Mouse (Mus musculus) CH12.LX (cell line): ENCODE data around the gene Cap2. TPM values are rescaled to one million over a fixed set of nuclear protein-coding genes. Genes with fewer than 3 reads are reported as not detected.

Experiments used
- DNase-seq: peaks from one replicate; pipeline ENCODE4 v3.0.0-alpha.2; 2013; ENCODE audit errors: extremely low read depth
- H3K27ac ChIP-seq: 2 replicates; pipeline ENCODE4 v1.5.1; 2012; ENCODE audit warnings: low read depth, mild to moderate bottlenecking, control low read depth, moderate library complexity; ENCODE audit not compliant: insufficient read depth
- H3K27me3 ChIP-seq: replicated peaks from 2 replicates; pipeline ENCODE3; 2012; ENCODE audit warnings: inconsistent platforms
- H3K36me3 ChIP-seq, 2 experiments: replicated peaks in 1 of 2; 2 replicates each; pipeline versions ENCODE3 to v1.6.1; 2012; ENCODE audit warnings: inconsistent platforms in 1 of 2, low read length in 1 of 2, mild to moderate bottlenecking in 1 of 2, mixed read lengths in 1 of 2, moderate library complexity in 1 of 2; ENCODE audit not compliant: control insufficient read depth in 1 of 2, insufficient read depth in 1 of 2
- H3K4me1 ChIP-seq, 2 experiments: 2 replicates each; pipeline ENCODE4 v1.6.1; 2012; ENCODE audit warnings: inconsistent platforms in 1 of 2, moderate library complexity in 1 of 2; ENCODE audit not compliant: insufficient read depth in 2 of 2, control insufficient read depth in 1 of 2
- H3K4me2 ChIP-seq: 2 replicates; pipeline ENCODE4 v1.6.1; 2012; ENCODE audit warnings: low read depth, mild to moderate bottlenecking, control low read depth; ENCODE audit not compliant: poor library complexity, insufficient read depth, severe bottlenecking
- H3K4me3 ChIP-seq, 3 experiments: fragments of 150-350 bp in 1 of 3; sonication (generic) in 1 of 3; replicated peaks in 1 of 3; 2 replicates each; pipeline versions ENCODE3 to v1.5.1; 2011 to 2012; ENCODE audit warnings: low read depth in 2 of 3, low read length in 2 of 3, mild to moderate bottlenecking in 2 of 3, moderate library complexity in 2 of 3, control low read depth in 1 of 3, improper control_type of control experiment in 1 of 3, inconsistent platforms in 1 of 3, mixed read lengths in 1 of 3; ENCODE audit not compliant: poor library complexity in 1 of 3
- H3K79me2 ChIP-seq: replicated peaks from 2 replicates; pipeline ENCODE4 v1.6.1; 2012; ENCODE audit warnings: mild to moderate bottlenecking, moderate library complexity; ENCODE audit not compliant: control insufficient read depth, poor library complexity, insufficient read depth, severe bottlenecking; ENCODE audit errors: extremely low read depth
- H3K9ac ChIP-seq: 2 replicates; pipeline ENCODE4 v1.6.1; 2012; ENCODE audit warnings: low read depth, mild to moderate bottlenecking, control low read depth, moderate library complexity; ENCODE audit not compliant: insufficient read depth
- H3K9me3 ChIP-seq: replicated peaks from 2 replicates; pipeline ENCODE3; 2012; ENCODE audit warnings: low read length, inconsistent platforms, mixed read lengths
- CHD1 ChIP-seq: IDR thresholded peaks from 2 replicates; pipeline ENCODE4 v1.6.1; 2012; ENCODE audit warnings: low read depth, low read length, improper control_type of control experiment, inconsistent platforms
- CTCF ChIP-seq, 2 experiments: IDR thresholded peaks in 1 of 2; conservative IDR thresholded peaks in 1 of 2; 2 replicates each; pipeline ENCODE4 v1.5.1; 2011 to 2012; ENCODE audit warnings: low read depth in 2 of 2, low read length in 2 of 2, improper control_type of control experiment in 1 of 2, inconsistent platforms in 1 of 2, mild to moderate bottlenecking in 1 of 2, moderate library complexity in 1 of 2
- E2F4 ChIP-seq: IDR thresholded peaks from 2 replicates; pipeline ENCODE4 v1.6.1; 2011; ENCODE audit warnings: low read depth, low read length, improper control_type of control experiment; ENCODE audit not compliant: insufficient replicate concordance
- ELF1 ChIP-seq: IDR thresholded peaks from 2 replicates; pipeline ENCODE4 v1.6.1; 2014; ENCODE audit warnings: low read depth, mild to moderate bottlenecking, inconsistent platforms, low read length, improper control_type of control experiment
- EP300 ChIP-seq: IDR thresholded peaks from 2 replicates; pipeline ENCODE4 v1.6.1; 2011; ENCODE audit warnings: low read length, improper control_type of control experiment
- ETS1 ChIP-seq: conservative IDR thresholded peaks from 2 replicates; pipeline ENCODE4 v1.6.1; 2012; ENCODE audit warnings: low read depth, mild to moderate bottlenecking, inconsistent platforms, low read length, improper control_type of control experiment, moderate library complexity
- HCFC1 ChIP-seq: IDR thresholded peaks from 2 replicates; pipeline ENCODE4 v1.6.1; 2012; ENCODE audit warnings: low read depth, mild to moderate bottlenecking, inconsistent platforms, low read length, improper control_type of control experiment
- JUN ChIP-seq: IDR thresholded peaks from 2 replicates; pipeline ENCODE4 v1.6.1; 2011; ENCODE audit warnings: low read depth, mild to moderate bottlenecking, low read length, improper control_type of control experiment, moderate library complexity; ENCODE audit not compliant: insufficient read depth
- JUND ChIP-seq: conservative IDR thresholded peaks from 2 replicates; pipeline ENCODE4 v1.6.1; 2011; ENCODE audit warnings: low read depth, low read length, improper control_type of control experiment
- MAX ChIP-seq: IDR thresholded peaks from 2 replicates; pipeline ENCODE4 v1.6.1; 2011; ENCODE audit warnings: low read length, improper control_type of control experiment
- MAZ ChIP-seq: IDR thresholded peaks from 2 replicates; pipeline ENCODE4 v1.6.1; 2012; ENCODE audit warnings: low read depth, mild to moderate bottlenecking, inconsistent platforms, low read length, improper control_type of control experiment, moderate library complexity
- NRF1 ChIP-seq: IDR thresholded peaks from 2 replicates; pipeline ENCODE4 v1.6.1; 2014; ENCODE audit warnings: low read depth, mild to moderate bottlenecking, inconsistent platforms, low read length, improper control_type of control experiment, moderate library complexity
- PAX5 ChIP-seq: IDR thresholded peaks from 2 replicates; pipeline ENCODE4 v1.6.1; 2012; ENCODE audit warnings: low read length, inconsistent platforms, mixed read lengths
- RAD21 ChIP-seq: IDR thresholded peaks from 2 replicates; pipeline ENCODE4 v1.6.1; 2011; ENCODE audit warnings: low read depth, mild to moderate bottlenecking, low read length, improper control_type of control experiment, moderate library complexity
- SIN3A ChIP-seq: IDR thresholded peaks from 2 replicates; pipeline ENCODE4 v1.6.1; 2012; ENCODE audit warnings: low read length, improper control_type of control experiment, inconsistent platforms
- SMC3 ChIP-seq: IDR thresholded peaks from 2 replicates; pipeline ENCODE4 v1.6.1; 2011; ENCODE audit warnings: low read depth, low read length, improper control_type of control experiment
- UBTF ChIP-seq: IDR thresholded peaks from 2 replicates; pipeline ENCODE4 v1.6.1; 2012; ENCODE audit warnings: low read depth, mild to moderate bottlenecking, inconsistent platforms, low read length, improper control_type of control experiment, moderate library complexity
- USF1 ChIP-seq: IDR thresholded peaks from 2 replicates; pipeline ENCODE4 v1.6.1; 2014; ENCODE audit warnings: low read depth, mild to moderate bottlenecking, inconsistent platforms, low read length, improper control_type of control experiment
- USF2 ChIP-seq: conservative IDR thresholded peaks from 2 replicates; pipeline ENCODE4 v1.6.1; 2011; ENCODE audit warnings: low read depth, low read length, improper control_type of control experiment
- ZC3H11A ChIP-seq: IDR thresholded peaks from 2 replicates; pipeline ENCODE4 v1.6.1; 2012; ENCODE audit warnings: low read depth, mild to moderate bottlenecking, inconsistent platforms, low read length, improper control_type of control experiment
- ZKSCAN1 ChIP-seq: IDR thresholded peaks from 2 replicates; pipeline ENCODE4 v1.6.1; 2012; ENCODE audit warnings: low read depth, inconsistent platforms, low read length, improper control_type of control experiment, borderline replicate concordance
- dilution Hi-C: fragments of 300-500 bp; cut with MboI; formaldehyde crosslinking; loops from 2 replicates; pipeline ENCODE4 v1.14.3; 2020; ENCODE audit warnings: low sequenced_read_pairs; ENCODE audit not compliant: extremely low pct_unique_long_range_greater_than_20kb, extremely low pct_ligation_motif_present
- in situ Hi-C: fragments of 300-500 bp; cut with MboI; formaldehyde crosslinking; loops from 3 replicates; pipeline ENCODE4 v1.14.3; 2019; ENCODE audit warnings: low sequenced_read_pairs, low pct_ligation_motif_present, low pct_unique_long_range_greater_than_20kb, mixed read lengths
- polyA plus RNA-seq: library from polyadenylated mRNA; unstranded; fragments of >175 nt; gene quantifications from 2 replicates; pipeline ENCODE4 v1.2.1, GENCODE M21; 2012; ENCODE audit warnings: low read depth; ENCODE audit not compliant: insufficient read length
- total RNA-seq, 2 experiments: library from RNA; depleted of rRNA; stranded (reverse); fragments of 300-350 nt in 1 of 2; fragments of >200 nt in 1 of 2; gene quantifications; 2 replicates each; pipeline ENCODE4 v1.2.3; 2012 to 2014

The Cap2 gene
- total and polyA plus RNA-seq, 3 experiments: 0.04 to 0.11 TPM; not detected in 1

DNA sequence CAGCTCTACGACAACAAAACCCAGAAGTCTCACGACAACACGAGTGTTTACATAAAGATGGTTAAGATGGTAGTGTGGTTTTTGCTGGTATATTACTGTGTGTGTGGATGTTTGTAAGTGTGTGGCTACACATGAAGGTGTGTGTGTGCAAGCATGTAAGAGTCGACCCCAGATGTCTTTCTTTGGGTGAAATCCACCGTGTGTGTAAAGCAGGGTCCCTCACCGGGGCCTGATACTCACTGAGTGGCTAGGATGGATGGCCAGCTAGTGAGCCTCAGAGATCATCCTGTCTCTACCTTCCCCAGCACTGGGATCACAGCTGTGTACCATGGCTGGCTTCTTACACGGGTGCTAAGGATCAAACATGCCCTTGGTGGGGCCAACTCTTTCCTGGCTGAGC is 30.6 kb downstream of the Cap2 start:
- TF ChIP-seq SMC3 (no peak), NRF1 (no peak), PAX5 (no peak), CTCF (conservative IDR thresholded peaks at IDR 0.05 in 1 of 2, IDR thresholded peaks at IDR 0.05 in 1 of 2; ENCODE audit: low read depth in 2 of 2, low read length in 2 of 2) (no peak), ELF1 (no peak), USF2 (no peak), JUN (no peak), E2F4 (no peak), JUND (no peak), EP300 (no peak), UBTF (no peak), USF1 (no peak), RAD21 (no peak)
- no peaks in the 10 kb centered on the region for H3K36me3 ChIP-seq
- in situ Hi-C loops: no loop called here
- H3K27ac ChIP-seq: no peak overlapping the region
- H3K4me1 ChIP-seq: no peaks in the 10 kb centered on the region
- DNase-seq: no peak
- H3K4me3 ChIP-seq: no peak overlapping the region
- H3K27me3 ChIP-seq: peaks cover 2% of the 10 kb centered on the region
- H3K9ac ChIP-seq: no peak overlapping the region
- H3K4me2 ChIP-seq: no peak overlapping the region
- no peaks in the 10 kb centered on the region for H3K79me2 ChIP-seq
- no peaks in the 10 kb centered on the region for H3K9me3 ChIP-seq
- dilution Hi-C loops: no loop called here

DNA sequence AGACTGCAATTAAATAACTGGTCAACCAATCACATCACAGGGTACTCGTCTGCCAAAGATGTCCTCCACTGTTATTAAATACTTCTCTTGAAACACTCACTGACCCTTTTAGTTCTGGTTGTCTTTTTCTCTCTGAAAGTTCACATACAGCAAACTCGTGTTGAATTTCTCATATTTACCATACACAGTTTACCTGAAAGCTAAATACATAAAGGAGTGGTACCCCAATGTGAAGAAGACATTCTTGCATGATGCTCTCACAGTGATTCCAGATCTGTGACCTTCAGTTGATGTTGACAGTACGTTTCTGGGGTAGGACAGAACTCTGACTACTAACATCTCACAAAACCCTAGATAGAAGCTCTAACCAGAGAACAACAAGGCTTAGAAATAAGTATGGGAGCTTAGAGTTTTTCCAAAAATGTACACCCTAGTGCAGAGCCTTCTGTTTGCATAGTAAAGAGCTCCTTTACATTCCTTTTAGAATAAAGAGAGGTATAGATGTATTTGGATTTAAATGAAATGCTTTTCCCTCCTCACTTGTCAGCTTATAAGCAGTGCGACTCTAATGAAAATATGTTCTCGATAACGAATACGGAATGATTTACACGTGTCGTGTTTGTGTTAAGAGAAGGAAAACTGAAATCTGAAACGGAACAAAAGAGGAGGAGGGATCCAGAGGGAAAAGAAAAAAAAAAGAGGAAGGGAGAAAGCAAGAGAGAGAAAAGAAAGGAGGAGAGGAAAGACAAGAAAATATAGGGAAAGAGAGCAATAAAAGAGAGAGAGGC is 31.9 kb downstream of the Cap2 start:
- dilution Hi-C loops: no loop called here
- TF ChIP-seq HCFC1 (no peak), ZKSCAN1 (no peak), MAX (no peak), JUND (no peak), CTCF (conservative IDR thresholded peaks at IDR 0.05 in 1 of 2, IDR thresholded peaks at IDR 0.05 in 1 of 2; ENCODE audit: low read depth in 2 of 2, low read length in 2 of 2) (no peak), ZC3H11A (no peak), MAZ (no peak), SIN3A (no peak), ETS1 (no peak), CHD1 (no peak), USF2 (no peak), SMC3 (no peak)
- TF ChIP-seq, all 38 proteins: peak for 0

More for the DNA sequence above, 31.9 kb downstream of the Cap2 start:
- no peaks in the 10 kb centered on the region for H3K36me3 ChIP-seq
- peaks cover 2% of the 10 kb centered on the region for H3K27me3 ChIP-seq
- no peak overlapping the region for H3K27ac ChIP-seq
- no peaks in the 10 kb centered on the region for H3K79me2 ChIP-seq
- no peak overlapping the region for H3K4me3 ChIP-seq
- no peak for DNase-seq
- no peaks in the 10 kb centered on the region for H3K4me1 ChIP-seq
- no peak overlapping the region for H3K4me2 ChIP-seq
- in situ Hi-C loops: no loop called here
- H3K9me3 ChIP-seq: no peaks in the 10 kb centered on the region
- H3K9ac ChIP-seq: no peak overlapping the region
